In genomic region chr6:108812134-108812533, GRCm38 (mm10) we compare ENCODE assay signal across 16 mouse cellular contexts.
"Had no signal": no experiment of that assay in that cellular context is flagged by ENCODE, and none has a peak within 500 bp of the region (broad histone marks: within the 10 kb centered on the region; RNA-seq: fewer than 3 reads in every experiment).

No protein-coding gene starts in this region.

- H3K27me3 ChIP-seq: neural tube, embryonic 13.5 days; neural tube, embryonic 15.5 days; stomach, embryonic 15.5 days had no signal

- H3K4me2 ChIP-seq: neural tube, embryonic 13.5 days; neural tube, embryonic 15.5 days; stomach, embryonic 15.5 days had no signal

- H3K4me3 ChIP-seq: neural tube, embryonic 13.5 days; neural tube, embryonic 15.5 days; stomach, embryonic 15.5 days had no signal

- H3K4me1 ChIP-seq: neural tube, embryonic 15.5 days; stomach, embryonic 15.5 days had no signal

- H3K9me3 ChIP-seq: neural tube, embryonic 13.5 days; neural tube, embryonic 15.5 days; stomach, embryonic 15.5 days had no signal

- H3K9ac ChIP-seq: neural tube, embryonic 13.5 days; neural tube, embryonic 15.5 days; stomach, embryonic 15.5 days had no signal

- H3K27ac ChIP-seq: neural tube, embryonic 13.5 days; neural tube, embryonic 15.5 days; stomach, embryonic 15.5 days; stomach, postnatal 0 days had no signal

- DNase-seq: retina, postnatal 1 day; right cerebral cortex, adult 18-20 months; right cerebral cortex, postnatal 14 days; right cerebral cortex, postnatal 25 days; right cerebral cortex, postnatal 4 days; spleen, adult 18-20 months; thymus, adult 18-20 months; thymus, adult 2 months; thymus, postnatal 14 days; thymus, postnatal 25 days; thymus, postnatal 36 days; thymus, postnatal 4 days had no signal
